Mouse (Mus musculus): ENCODE data around the gene Farp1.

DNA sequence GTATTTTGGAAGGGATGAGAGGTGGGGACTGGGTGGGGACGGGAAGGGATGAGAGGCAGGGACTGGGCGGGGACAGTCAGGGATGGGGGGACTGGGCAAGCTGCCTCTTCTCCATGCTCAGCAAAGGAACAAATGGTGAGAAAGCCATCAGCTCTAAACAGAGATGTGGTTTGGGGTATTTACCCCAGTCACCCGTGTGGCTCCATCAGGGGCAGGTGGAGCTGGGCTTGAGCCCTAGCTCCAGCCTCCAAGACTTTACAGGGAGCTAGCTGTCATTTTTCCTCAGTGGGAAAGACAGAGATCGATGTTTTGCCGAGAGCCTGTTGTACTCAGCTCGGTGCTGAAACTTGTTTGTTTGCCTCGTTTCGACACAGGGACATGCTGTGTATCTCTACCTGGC, 148.0 kb downstream of the Farp1 start:
- TF ChIP-seq MAFK (IDR thresholded peaks at IDR 0.05; ENCODE audit: insufficient read depth, low read depth, low read length) (no peak), HCFC1 (IDR thresholded peaks at IDR 0.05; ENCODE audit: borderline replicate concordance, insufficient read depth, low read length) (no peak), ZNF384 (IDR thresholded peaks at IDR 0.05; ENCODE audit: low read depth, low read length) (no peak)

Data from ES-E14 (cell line).